Mouse (Mus musculus) cortical plate, adult 2 months (tissue): ENCODE measurements around the gene Fpr-rs3. TPM values are rescaled to one million over a fixed set of nuclear protein-coding genes. Genes with fewer than 3 reads are reported as not detected.

Source experiments
- H3K27ac ChIP-seq: fragments of 200-500 bp; 2 replicates; pipeline ENCODE4 v1.5.1; 2012; ENCODE audit warnings: low read length, control low read depth, inconsistent platforms; ENCODE audit not compliant: insufficient read depth
- H3K4me1 ChIP-seq: fragments of 200-500 bp; 2 replicates; pipeline ENCODE4 v1.6.1; 2011; ENCODE audit warnings: low read length; ENCODE audit not compliant: control insufficient read depth, insufficient read depth
- H3K4me3 ChIP-seq: fragments of 200-500 bp; 2 replicates; pipeline ENCODE4 v1.5.1; 2011; ENCODE audit warnings: mild to moderate bottlenecking, low read length, control low read depth; ENCODE audit not compliant: insufficient read depth
- CTCF ChIP-seq: fragments of 200-500 bp; IDR thresholded peaks from 2 replicates; pipeline ENCODE4 v1.5.1; 2011; ENCODE audit warnings: mild to moderate bottlenecking, control low read depth, low read length; ENCODE audit not compliant: insufficient read depth; ENCODE audit errors: extremely low read depth
- POLR2A ChIP-seq: fragments of 200-500 bp; IDR thresholded peaks from 2 replicates; pipeline ENCODE4 v1.6.1; 2011; ENCODE audit warnings: mild to moderate bottlenecking, low read length, control low read depth; ENCODE audit not compliant: insufficient read depth; ENCODE audit errors: extremely low read depth
- polyA plus RNA-seq: library from polyadenylated mRNA; depleted of rRNA; stranded (reverse); fragments of >200 nt; gene quantifications from 2 replicates; pipeline ENCODE4 v1.2.3, GENCODE M21; 2012; rRNA removed

Gene Fpr-rs3
- polyA plus RNA-seq = not detected in 2 replicates

- Histone ChIP-seq H3K4me1 (no peaks in the 10 kb centered on the region), H3K4me3 (no peak within 1 kb of the TSS), H3K27ac (no peak within 1 kb of the TSS)
- TF ChIP-seq CTCF (no peak), POLR2A (no peak)
These were observed at the start of gene Fpr-rs3 for GRCm38 (mm10) chr17:20624777-20625176. Gene Fpr-rs3 (minus strand): TSS chr17:20624877.

- Histone ChIP-seq H3K27ac (no peak within 1 kb of the TSS), H3K4me3 (no peak within 1 kb of the TSS), H3K4me1 (no peaks in the 10 kb centered on the region)
- TF ChIP-seq POLR2A (no peak), CTCF (no peak)
These were observed 28.4 kb downstream of the Fpr-rs3 start, which contains the start of gene Vmn2r110 for GRCm38 (mm10) chr17:20596323-20596722. Gene Vmn2r110 (minus strand): TSS chr17:20596423.

Other genes with a start within 250 kb of the Fpr-rs3 start
- not detected in 2 replicates for gene Vmn1r224, start 210.7 kb downstream of the Fpr-rs3 start, polyA plus RNA-seq
- gene Vmn2r108, start 143.5 kb downstream of the Fpr-rs3 start, polyA plus RNA-seq = not detected in 2 replicates
- gene Vmn1r225, start 126.7 kb downstream of the Fpr-rs3 start, polyA plus RNA-seq = not detected in 2 replicates
- not detected in 2 replicates for gene Vmn2r109, start 60.1 kb downstream of the Fpr-rs3 start, polyA plus RNA-seq
- not detected in 2 replicates for gene Vmn2r110, start 28.5 kb downstream of the Fpr-rs3 start, polyA plus RNA-seq
- not detected in 2 replicates for gene Vmn1r226, start 58.0 kb upstream of the Fpr-rs3 start, polyA plus RNA-seq
- not detected in 2 replicates for gene Vmn1r227, start 105.0 kb upstream of the Fpr-rs3 start, polyA plus RNA-seq
- not detected in 2 replicates for gene Vmn1r228, start 161.3 kb upstream of the Fpr-rs3 start, polyA plus RNA-seq
- not detected in 2 replicates for gene Vmn1r229, start 186.7 kb upstream of the Fpr-rs3 start, polyA plus RNA-seq
- gene Vmn1r230, start 215.6 kb upstream of the Fpr-rs3 start, polyA plus RNA-seq = not detected in 2 replicates